Mouse (Mus musculus) thymus, postnatal 4 days (tissue): ENCODE measurements at regions not wholly inside any gene's neighbourhood (a gene's known extent, or its start where the extent isn't known, plus 50 kb on each side); places are given as distances from the start of the nearest gene placed in this dataset.

Source experiments
- DNase-seq: peaks from one replicate; pipeline ENCODE4 v3.0.0; 2021

DNA sequence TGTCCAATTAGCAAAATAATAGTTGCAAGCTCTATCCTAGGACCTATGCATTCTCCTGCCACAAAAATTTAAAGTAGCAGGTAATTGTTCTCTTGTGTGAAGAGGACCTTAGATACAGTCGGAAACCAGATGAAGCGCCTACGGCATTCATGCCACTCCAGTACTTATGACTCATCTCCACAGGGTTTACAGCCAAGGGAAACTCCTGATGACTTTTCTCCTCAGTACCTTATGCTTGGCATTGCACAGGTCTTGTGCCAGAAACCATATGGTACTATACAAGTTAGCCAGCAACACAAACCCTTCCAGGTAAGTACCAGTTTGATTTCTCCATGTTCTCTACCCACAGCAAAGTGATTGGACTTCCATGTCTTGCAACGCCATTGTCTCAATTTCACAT is 606.3 kb upstream of the Dmac1 start:
- DNase-seq = no peak

DNA sequence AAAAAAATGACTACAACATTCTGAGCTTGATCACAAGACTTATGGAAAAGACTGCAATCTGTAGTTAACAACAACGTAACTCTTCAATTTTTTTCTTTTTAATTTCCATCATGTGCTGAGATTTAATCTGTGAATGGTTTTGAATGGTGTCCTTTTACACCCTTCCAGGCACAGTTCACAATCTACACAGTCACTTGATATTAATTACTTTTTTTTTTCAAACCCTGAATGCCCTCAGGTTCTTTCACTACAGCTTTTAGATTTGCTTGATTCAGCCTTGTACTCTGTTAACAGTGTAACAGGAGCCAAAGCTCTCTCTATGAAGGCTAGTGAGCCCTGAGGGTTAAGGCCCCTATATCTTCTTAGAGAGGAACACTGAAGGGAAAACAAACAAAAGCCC is 591.7 kb upstream of the Dmac1 start:
- DNase-seq = no peak

DNA sequence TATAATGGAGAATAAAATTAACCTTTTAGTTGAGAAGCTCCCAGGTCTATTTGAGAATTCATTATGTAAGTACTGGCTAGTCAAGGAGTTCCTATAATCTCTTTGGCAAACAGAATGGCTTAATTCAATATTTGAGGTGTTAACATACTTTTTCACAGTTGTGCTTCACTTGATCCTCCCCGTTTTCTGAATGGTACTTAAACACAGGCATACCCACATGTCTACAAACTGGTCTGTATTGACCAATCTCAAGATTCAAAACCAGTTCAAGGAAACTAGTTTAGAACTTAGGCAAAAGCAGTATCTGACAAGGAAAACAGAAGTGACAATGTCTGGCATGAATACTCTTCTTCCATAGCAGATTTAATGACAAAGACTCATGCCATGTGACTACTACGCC is 583.0 kb upstream of the Dmac1 start:
- DNase-seq = no peak

GRCm38 (mm10) chr4:75857769-75858408 is 579.8 kb upstream of the Dmac1 start:
- DNase-seq = no peak

DNA sequence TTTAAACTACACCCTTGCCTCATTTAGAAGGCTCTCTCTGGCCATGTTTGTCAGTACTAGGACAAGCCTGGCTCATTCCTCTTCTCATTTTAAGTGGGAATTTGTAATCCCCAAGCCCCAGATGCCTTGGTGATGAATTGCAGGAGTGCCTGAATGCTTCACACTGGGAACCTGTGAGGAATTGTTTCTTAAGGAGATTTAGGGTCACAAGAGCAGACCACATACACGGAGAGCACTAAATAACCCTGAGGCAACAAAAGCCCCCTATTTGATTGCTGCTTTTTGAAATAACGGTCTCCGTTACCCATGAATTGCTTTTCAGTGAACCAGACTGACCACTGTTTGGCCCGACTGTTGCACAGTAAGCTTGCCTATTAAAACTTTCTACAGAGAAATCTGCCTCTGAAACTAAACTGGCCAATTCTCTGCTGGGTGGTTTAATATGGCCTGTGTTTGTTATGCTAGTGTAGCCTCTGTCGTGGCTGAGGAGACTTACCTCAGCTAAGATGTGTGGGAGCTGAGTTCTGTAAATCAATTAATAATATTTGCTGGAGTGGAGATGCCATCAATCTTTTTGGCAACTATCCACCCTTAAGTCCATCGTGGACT is 577.7 kb upstream of the Dmac1 start:
- no peak for DNase-seq

GRCm38 (mm10) chr4:75850343-75850742 is 572.2 kb upstream of the Dmac1 start:
- DNase-seq = no peak

- no peak for DNase-seq
Measured at GRCm38 (mm10) chr4:75847675-75848385, 569.7 kb upstream of the Dmac1 start.

GRCm38 (mm10) chr4:75845021-75845420 is 566.9 kb upstream of the Dmac1 start:
- DNase-seq = no peak

GRCm38 (mm10) chr4:75838619-75839018 is 560.5 kb upstream of the Dmac1 start:
- DNase-seq = no peak

- DNase-seq = no peak
Measured at GRCm38 (mm10) chr4:75827082-75827711, 549.1 kb upstream of the Dmac1 start.

DNA sequence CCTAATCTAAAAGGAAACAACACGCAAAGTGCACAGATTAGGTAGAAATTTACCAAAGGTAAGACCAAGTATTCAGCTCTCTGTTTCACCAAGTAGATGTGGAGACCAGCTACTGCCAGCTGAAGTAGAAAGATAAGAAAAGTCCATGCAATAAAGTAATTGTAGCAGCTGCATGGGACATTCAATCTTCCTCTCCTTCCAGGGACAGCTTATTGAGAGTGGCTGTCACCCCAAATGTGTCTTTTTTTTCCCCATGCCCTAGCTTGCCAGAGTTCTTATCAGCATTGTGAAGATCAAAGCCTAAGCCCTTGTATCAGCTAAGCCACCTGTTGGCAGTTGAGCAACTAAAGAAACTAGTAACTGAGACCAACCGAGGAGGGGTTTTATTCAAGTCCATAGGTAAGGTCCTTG is 541.1 kb upstream of the Dmac1 start:
- no peak for DNase-seq

DNA sequence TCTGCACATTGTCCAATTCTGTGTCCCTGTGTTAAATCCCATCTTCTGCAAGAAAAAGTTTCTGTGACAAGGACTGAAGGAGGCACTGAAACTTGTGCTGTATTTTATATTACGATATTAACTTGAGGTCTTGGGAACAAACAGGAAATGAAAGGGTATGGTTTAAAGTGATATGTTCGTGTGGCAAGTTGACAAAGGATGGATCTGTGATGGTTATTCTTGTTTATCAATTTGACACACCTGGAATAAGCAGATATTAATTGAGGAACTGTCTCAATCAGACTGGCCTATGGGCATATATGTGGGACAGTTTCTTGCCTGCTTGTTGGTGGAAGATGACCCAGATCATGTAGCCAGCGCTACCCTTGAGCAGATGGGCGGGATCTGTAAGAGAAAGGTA is 537.9 kb upstream of the Dmac1 start:
- DNase-seq = no peak

DNA sequence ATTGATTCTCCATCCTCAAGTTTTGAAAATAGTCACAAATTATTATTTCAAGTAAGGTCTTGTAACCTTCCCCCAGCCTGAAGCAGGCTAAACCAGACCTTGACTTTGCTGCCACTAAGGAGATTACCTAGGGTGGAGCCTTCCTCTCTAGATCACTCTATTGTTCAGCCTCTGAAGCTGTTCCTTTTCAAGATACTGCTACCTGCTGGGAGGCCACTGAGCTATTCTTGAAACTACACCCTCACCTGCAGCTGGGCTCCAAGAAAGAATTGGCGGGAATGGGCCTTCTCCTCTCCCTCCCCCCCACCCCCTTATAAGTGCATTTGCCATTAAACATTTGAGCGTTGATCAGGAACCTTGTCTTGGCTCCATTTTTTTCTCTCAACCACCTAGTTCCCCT is 534.2 kb upstream of the Dmac1 start:
- DNase-seq = no peak

GRCm38 (mm10) chr4:75801870-75802269 is 523.8 kb upstream of the Dmac1 start:
- DNase-seq = no peak

- DNase-seq = no peak
Measured at GRCm38 (mm10) chr4:75801156-75801555, 523.1 kb upstream of the Dmac1 start.

GRCm38 (mm10) chr4:75791789-75792188 is 513.7 kb upstream of the Dmac1 start:
- no peak for DNase-seq

- DNase-seq = no peak
Measured at GRCm38 (mm10) chr4:75790920-75791589, 513.0 kb upstream of the Dmac1 start.

DNA sequence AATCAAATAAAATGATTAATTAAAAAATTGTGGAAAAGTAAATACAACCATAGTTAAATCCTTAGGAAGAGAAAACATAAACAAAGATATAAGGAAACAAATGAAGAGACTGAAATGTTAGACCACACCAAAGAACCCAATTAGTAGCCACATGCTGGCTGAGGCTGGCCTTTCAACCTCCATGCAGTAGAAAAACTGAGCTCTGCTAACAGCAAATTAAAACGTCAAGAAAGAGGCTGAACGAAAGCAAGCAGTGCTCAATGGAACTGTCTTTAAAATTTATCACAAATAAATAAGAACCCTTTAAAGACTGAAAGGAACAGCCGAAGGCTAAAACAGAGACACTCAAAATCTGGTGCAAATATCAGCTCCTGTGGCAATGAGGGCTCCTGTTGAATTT is 509.3 kb upstream of the Dmac1 start:
- DNase-seq = no peak

DNA sequence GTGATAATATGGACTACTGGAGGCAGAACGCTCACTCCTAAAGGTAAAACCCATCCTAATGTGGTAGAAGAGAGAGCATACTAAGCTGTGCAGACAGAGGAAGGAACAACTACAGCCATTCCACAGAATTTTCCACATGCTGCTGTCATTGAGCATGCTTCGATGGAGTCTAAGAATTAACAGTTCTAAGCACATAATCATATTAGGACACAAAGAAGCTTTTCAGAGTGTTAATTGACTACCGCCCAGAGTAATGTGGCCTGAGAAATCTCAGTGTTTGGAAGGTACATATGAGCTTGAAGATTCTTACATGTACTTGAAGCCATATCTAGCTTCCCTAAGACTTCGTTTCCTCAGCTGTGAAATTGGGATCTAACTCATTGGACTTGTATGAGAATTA is 508.3 kb upstream of the Dmac1 start:
- DNase-seq = no peak

DNA sequence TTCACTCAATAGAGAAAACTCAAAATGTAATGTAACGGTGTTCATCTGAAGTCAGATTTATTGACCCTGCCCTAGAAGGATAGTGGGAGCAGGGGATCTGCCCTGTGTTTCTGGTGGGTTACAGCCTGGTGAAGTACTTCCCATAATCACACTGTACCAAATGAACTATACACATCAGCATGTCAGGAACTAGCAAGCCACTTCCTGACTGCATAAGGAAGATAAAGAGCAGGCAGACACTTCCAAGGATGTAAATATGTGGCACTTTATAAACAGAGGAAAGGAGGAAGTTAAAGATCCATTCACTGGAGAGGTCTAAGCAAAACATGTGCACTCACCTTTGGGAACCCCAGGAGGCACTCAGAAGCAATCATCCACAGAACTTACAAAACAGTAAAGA is 501.4 kb upstream of the Dmac1 start:
- no peak for DNase-seq

DNA sequence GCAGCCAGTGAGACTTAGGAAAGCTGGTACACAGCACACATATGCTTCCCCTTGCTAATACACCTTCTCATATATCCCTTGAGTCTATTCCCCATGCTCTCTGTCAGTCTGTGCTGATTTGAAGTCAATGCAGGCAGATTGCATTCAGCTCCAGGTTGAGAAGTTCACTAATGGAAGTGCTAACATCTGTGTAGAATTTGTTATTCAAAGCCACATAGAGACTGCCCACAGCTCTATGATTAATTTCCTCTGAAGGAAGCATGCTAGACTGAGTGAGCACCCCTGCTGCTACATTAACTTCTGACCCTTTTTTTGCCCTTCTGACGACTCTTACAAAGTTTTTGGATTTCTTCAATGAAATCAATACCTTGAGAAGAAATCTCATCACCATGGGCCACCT is 486.0 kb upstream of the Dmac1 start:
- DNase-seq = no peak

DNA sequence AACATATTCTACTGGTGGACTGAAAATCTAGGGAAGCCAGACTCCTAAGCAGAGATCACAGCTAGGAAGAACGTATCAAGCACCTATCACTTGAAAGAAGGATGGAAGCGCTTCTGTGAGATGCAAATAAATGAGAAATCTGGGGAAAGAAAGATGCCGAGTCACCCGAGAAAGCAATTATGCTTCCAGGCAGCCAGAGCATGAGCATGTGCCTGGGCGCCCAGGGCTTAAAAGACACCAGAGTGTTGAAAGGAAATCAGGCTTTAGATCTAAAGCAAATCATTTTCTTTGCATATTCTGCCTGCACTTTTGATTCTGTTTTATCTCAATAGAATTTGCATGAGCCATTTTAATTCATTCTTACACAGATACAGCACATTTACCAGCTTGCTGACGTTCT is 466.5 kb upstream of the Dmac1 start:
- no peak for DNase-seq

DNA sequence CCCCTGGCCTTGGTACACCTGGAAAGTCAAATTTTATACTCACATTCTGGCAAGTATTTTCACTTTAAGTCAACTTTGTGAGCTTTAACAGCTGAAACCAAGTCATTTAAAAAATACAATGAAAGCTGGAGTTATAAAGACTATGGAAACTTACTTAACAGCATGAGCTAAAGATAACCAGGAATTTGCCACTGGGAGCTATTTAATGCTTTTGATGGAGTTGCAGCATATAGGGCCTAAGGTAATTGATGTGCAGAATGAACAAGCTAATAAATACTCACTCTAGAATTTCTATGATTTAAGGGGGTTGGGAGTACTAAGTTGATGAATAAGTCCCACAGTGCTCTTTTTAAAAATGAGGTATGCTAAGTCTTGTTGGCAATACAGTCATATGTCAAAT is 463.5 kb upstream of the Dmac1 start:
- DNase-seq = no peak
